Mouse (Mus musculus): ENCODE results near the gene Pla2g2e. TPM values are rescaled to one million over a fixed set of nuclear protein-coding genes. Genes with fewer than 3 reads are reported as not detected.
"Not testable (repeated sequence)": the region's sequence is repeated elsewhere in the genome, so short reads cannot be mapped to it uniquely, and the experiment has no call there.

Gene Pla2g2e
- total RNA-seq, 4 experiments from 2014 or later, result not detected

GRCm38 (mm10) chr4:138882179-138882578, 4.4 kb downstream of the Pla2g2e start:
- DNase-seq (ENCODE audit: low spot score in 2 of 2), result no peak

GRCm38 (mm10) chr4:138884261-138884660, 6.5 kb downstream of the Pla2g2e start:
- peak; percentile 73 to 75 for DNase-seq (ENCODE audit: low spot score in 2 of 2)

GRCm38 (mm10) chr4:138889165-138889564, 11.4 kb downstream of the Pla2g2e start:
- DNase-seq (ENCODE audit: low spot score in 2 of 2), result no peak

- DNase-seq (ENCODE audit: low spot score in 2 of 2), result peak in 1 of 2 experiments; percentile 32
Measured at GRCm38 (mm10) chr4:138889635-138890034, 11.9 kb downstream of the Pla2g2e start.

GRCm38 (mm10) chr4:138892655-138893054, 14.9 kb downstream of the Pla2g2e start:
- DNase-seq (ENCODE audit: low spot score in 2 of 2), result no peak

GRCm38 (mm10) chr4:138893789-138894188, 16.0 kb downstream of the Pla2g2e start:
- DNase-seq (ENCODE audit: low spot score in 2 of 2), result not testable (repeated sequence)

- no peak for DNase-seq (ENCODE audit: low spot score in 2 of 2)
Measured at GRCm38 (mm10) chr4:138899361-138899760, 21.6 kb downstream of the Pla2g2e start.

GRCm38 (mm10) chr4:138905624-138906337, 28.0 kb downstream of the Pla2g2e start:
- no peak for DNase-seq (ENCODE audit: low spot score in 2 of 2)

GRCm38 (mm10) chr4:138913141-138913787, 35.5 kb downstream of the Pla2g2e start:
- DNase-seq (ENCODE audit: low spot score in 2 of 2), result peak in 1 of 2 experiments; percentile 10

- DNase-seq (ENCODE audit: low spot score in 2 of 2), result peak; percentile 95
Measured at GRCm38 (mm10) chr4:138913797-138914196, 36.1 kb downstream of the Pla2g2e start, which contains the start of gene Otud3. Gene Otud3, minus strand, starts transcription at chr4:138913945.

GRCm38 (mm10) chr4:138917282-138917681, 39.5 kb downstream of the Pla2g2e start:
- no peak for DNase-seq (ENCODE audit: low spot score in 2 of 2)

GRCm38 (mm10) chr4:138921254-138922130, 43.8 kb downstream of the Pla2g2e start:
- DNase-seq (ENCODE audit: low spot score in 2 of 2), result no peak

- peak; percentile 94 to 98 for DNase-seq (ENCODE audit: low spot score in 2 of 2)
Measured at GRCm38 (mm10) chr4:138922131-138922459, 44.4 kb downstream of the Pla2g2e start.

GRCm38 (mm10) chr4:138925561-138925960, 47.8 kb downstream of the Pla2g2e start:
- DNase-seq (ENCODE audit: low spot score in 2 of 2), result no peak

Other genes with a start within 250 kb of the Pla2g2e start
- not detected for gene Vwa5b1, start 242.1 kb upstream of the Pla2g2e start, total RNA-seq (2022)
- not detected for gene Pla2g2c, start 153.2 kb upstream of the Pla2g2e start, total RNA-seq (2022)
- gene Ubxn10, start 140.8 kb upstream of the Pla2g2e start, total RNA-seq (2022), result under 1 TPM in 2 of 4 experiments, not detected in 2; 0.20 to 0.36 TPM
- gene Pla2g2f, start 120.3 kb upstream of the Pla2g2e start, total RNA-seq (2022), result under 1 TPM in 1 of 4 experiments, not detected in 3; 0.12 TPM
- under 1 TPM in 3 of 4 experiments, not detected in 1; 0.29 to 0.47 (median 0.36) TPM for gene Pla2g2d, start 102.2 kb upstream of the Pla2g2e start, total RNA-seq (2022)
- gene Pla2g5, start 14.5 kb upstream of the Pla2g2e start, total RNA-seq (2022), result 1 to 10 TPM in 3 of 4 experiments, under 1 TPM in 1; 0.94 to 7.7 (median 3.9) TPM
- gene Gm13030, start 4.0 kb upstream of the Pla2g2e start, total RNA-seq (2022), result not detected
- gene Otud3, start 36.0 kb downstream of the Pla2g2e start, total RNA-seq (2022), result 10 to 100 TPM; 16.6 to 22.7 (median 19.5) TPM
- not detected for gene Rnf186, start 89.2 kb downstream of the Pla2g2e start, total RNA-seq (2022)
- 10 to 100 TPM; 10.2 to 16.9 (median 12.0) TPM for gene Tmco4, start 94.9 kb downstream of the Pla2g2e start, total RNA-seq (2022)
- not detected for gene Htr6, start 197.6 kb downstream of the Pla2g2e start, total RNA-seq (2022)
- gene Nbl1, start 215.1 kb downstream of the Pla2g2e start, total RNA-seq (2022), result 10 to 100 TPM; 11.6 to 26.3 (median 16.5) TPM